Mouse (Mus musculus): ENCODE data around the gene Rfx4. TPM values are rescaled to one million over a fixed set of nuclear protein-coding genes. Genes with fewer than 3 reads are reported as not detected.

The Rfx4 gene
- total RNA-seq, 2 experiments from 2014 or later: 0.16 TPM; not detected in 1

DNA sequence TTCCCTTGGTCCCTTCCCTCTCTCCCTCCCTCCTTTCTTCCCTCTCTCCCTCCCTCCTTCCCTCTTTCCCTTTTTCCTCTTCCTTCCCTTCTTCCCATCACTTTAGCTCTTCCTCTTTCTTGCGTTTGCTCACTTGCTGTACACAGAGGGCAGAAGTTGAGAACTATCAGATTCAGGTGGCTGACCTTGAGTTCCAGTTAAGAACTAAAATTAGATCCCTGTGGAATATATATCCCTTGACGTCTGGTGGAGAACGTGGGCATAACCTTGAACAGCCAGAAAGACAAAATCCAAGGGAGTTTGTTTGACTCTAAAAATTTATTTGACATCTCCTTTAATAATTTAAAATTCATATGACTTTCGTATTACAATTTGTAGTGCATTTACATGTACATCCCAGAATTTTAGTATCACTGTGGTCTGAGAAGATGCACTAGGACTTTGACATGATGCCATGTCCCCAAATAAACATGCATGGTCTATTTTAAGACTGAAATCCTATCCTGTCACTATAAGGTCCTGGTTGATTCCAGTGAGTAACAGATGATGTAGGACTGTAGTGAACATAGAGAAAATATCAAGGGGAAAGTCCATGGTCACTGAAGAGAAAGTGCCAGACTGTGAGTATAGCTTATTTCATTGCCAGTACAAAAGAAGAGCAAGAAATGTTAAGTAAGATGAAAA, 181.1 kb downstream of the Rfx4 start:
- intact Hi-C loops (cut with DNase I): no loop called here
- no peak for DNase-seq (ENCODE audit: low spot score)

DNA sequence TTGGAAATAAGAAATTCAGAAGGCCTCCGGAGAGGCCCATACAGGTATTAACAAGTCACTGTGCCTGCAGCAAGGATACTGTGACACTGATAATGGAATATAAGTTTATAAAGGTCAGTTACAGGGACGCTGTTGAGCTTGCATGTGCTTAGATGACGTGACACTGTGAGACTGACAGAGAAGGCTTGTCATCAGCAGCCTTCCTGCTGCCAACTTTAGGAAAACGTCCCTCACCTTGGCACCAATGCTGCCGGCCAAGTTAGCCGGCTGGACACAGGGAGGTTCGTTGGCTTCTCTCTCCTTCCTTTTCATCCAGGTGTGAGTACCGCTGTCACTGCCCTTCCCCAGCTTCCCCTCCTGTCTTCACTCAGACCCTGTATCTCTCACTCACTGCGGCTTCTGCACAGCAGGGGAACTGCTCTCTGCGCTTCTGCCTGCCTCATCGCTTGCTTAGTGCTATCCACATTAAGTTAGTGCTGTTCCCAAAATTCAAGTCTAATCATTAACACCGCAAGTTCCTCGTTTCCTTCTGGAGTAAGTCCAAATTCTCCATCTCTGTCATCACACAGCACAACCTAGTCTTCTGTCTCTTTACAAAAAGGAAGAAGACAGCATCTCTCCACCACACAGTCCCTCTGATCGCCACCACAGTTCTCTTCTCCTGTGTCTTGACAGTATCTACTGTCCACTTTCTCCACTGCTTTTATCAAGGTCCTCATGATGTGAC, 182.4 kb downstream of the Rfx4 start:
- intact Hi-C loops (cut with DNase I): no loop called here
- no peak for DNase-seq (ENCODE audit: low spot score)

DNA sequence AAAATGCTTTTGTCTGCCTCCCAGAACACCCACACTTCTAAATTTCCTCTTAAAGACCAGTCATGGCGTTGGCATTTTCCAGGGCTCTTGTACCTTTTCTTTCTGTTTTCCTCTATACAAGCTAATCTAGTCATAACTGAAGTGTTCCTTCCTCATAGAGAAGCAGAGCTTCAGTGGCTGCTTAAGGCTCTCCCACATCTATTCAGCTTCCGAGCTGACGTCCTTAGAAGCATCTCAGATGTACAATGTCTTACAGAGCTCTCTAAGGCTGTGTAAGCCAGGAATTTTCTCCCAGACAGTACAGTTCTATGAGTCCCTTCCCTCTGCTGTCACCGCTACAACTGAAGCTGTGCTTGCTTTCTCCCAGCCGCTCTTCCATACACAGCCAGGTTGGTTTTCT, 183.0 kb downstream of the Rfx4 start:
- no peak for DNase-seq (ENCODE audit: low spot score)
- intact Hi-C loops (cut with DNase I): no loop called here

DNA sequence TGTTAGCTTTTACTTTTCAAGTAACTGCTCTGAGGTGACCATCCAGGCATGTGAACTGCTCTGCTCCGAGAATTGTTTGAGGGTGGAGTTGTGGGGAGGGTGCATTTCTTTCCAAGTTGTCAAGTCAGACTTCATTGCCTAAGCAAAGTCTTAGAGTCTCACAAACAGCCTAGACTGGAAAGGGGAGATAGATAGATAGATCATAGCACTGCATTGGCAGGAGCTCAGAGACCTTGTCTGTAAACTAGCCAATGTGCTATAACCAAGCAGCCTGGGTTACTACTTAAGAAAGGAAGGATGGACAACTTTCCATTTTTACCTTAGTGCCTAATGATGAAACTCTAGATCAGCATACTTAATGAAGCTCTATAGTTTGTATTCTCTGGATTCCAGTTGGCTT, 184.5 kb downstream of the Rfx4 start:
- DNase-seq (ENCODE audit: low spot score): no peak
- intact Hi-C loops (cut with DNase I): no loop called here

DNA sequence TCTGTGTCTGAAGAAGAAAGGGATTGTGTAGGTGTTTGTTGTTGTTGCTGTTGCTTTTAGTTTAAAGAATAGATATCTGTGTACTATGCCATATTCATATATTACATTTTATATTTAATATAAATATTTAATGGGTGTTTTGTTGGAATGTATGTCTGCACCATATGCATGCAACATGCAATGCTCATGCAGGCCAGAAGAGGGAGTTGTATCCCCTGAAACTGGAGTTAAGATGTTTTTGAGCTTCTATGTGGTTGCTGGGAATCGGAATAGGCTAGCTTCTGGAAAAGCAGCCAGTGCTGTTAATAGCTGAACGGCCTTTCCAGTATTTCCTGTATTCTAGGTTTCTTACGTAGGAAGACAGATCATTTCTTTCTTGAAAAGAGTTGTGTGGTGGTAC, 189.8 kb downstream of the Rfx4 start:
- DNase-seq (ENCODE audit: low spot score): no peak
- intact Hi-C loops (cut with DNase I): no loop called here

DNA sequence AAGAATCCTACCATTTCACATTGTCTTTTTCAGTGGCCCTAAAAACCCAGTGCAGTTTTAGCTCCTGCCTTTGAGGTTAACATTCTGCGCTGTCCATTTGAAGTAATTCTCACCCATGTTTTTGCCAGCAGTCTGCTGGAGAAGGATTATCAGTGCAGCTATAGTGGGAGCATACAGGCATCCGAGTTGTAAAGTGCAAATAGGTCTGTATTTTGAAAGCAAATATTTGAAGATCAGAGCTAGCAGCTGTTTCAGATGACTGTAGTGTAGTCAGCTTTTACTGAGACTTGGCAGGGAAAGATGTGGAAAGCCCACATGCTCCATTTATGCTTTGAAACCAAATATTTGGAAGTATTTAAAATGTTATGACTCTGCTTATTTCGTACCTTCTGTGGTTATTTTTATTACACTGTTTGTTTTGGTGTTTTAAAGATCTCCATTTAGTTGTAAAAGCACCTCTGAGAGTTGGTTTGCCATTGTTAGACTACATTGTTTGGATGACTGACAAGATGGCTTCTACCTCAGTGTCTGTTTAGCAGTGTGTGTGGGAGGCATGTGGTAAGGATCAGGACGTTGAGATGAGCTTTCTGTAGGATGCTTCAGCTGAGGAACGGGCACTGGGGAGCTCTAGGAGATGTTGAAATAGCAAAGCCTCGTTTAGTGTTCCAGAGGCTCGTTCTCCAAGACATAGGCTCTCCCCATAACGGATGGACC, 193.3 kb downstream of the Rfx4 start:
- DNase-seq (ENCODE audit: low spot score): no peak
- intact Hi-C loops (cut with DNase I): no loop called here

DNA sequence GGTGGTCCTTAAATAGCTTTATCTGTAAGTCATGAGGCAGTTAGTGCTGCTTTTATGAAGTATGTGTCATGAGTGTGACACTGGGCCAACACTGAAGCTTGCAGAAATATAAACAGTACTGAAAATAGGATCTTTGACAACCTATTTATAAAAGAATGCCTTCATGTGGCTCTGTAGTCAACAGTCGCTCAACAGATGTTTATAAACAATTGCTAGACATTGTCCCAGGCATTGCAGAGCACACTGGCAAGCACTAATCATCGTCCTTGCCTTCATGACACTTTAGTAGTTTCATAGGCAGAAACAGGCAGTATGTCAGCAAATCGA, 193.8 kb downstream of the Rfx4 start:
- intact Hi-C loops (cut with DNase I): no loop called here
- no peak for DNase-seq (ENCODE audit: low spot score)

DNA sequence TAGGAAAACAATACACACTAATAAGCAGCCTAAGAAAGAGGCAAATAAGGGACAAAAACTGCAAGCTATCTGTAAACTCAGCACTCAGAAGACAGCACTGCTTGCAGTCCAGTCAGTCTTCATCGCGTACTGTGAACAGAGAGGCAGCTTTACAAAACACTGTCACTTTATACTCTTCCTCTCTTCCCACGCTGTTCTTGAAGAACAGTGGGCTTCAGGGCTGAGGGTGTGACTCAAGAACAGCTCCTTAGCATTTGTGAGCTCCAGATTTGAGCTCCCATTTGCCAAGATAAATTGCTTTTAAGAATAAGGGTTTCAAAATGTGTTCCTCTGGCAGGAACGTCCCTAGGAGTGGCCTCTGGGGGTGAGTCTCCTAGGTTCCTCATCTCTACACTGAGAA, 194.5 kb downstream of the Rfx4 start:
- no peak for DNase-seq (ENCODE audit: low spot score)
- intact Hi-C loops (cut with DNase I): no loop called here

DNA sequence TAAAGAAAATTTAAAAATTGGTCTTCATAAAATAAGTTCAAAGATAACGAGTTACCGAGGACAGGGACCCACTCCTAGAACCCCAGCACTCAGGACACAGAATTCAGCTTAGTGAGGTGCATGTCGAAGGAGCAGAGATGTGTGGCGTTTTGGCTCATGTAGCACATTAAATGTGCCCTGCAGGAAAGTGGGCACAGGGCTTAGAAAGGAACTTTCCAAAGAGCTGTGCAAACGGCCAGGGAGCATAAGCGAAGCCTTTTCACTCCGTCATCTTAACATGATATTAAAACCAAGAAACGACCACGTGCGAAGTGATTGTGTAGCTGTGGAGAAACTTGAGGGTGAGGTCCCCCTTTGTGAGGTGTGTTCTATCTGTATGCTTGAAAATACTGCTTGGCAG, 198.4 kb downstream of the Rfx4 start:
- intact Hi-C loops (cut with DNase I): no loop called here
- DNase-seq (ENCODE audit: low spot score): no peak

Other genes starting within 250 kb of the Rfx4 start
- gene Ckap4, start 222.0 kb upstream of the Rfx4 start, total RNA-seq (2021): 10 to 100 TPM; 32.7 to 41.8 TPM
- gene Tcp11l2, start 179.4 kb upstream of the Rfx4 start, total RNA-seq (2021): 100 to 1,000 TPM; 106 to 145 TPM
- 10 to 100 TPM; 11.7 to 12.7 TPM for gene Polr3b, start 133.8 kb upstream of the Rfx4 start, total RNA-seq (2021)
- gene Ric8b, start 161.6 kb downstream of the Rfx4 start, total RNA-seq (2021): 10 to 100 TPM; 30.1 to 32.3 TPM